Mouse (Mus musculus): ENCODE data around the gene Myo9b.

DNA sequence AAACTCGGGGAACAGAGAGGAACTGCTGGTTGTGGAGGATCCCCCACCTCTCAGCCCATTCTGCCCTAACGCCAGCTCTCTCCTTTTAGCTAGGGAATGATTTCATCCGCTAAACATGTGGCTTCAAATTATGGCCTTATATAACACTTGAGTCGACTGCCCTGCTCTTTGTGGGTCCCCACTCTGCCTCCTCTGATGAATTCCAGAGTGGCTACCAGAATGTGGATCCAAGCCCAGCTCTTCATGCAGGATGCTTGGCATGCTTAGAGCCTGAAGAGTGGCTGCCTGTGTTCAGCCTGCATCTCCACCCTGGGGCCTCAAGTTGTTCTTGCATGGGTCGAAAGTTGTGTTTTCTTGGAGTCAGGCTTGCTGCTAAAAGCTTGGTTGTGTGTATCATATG is 10.1 kb downstream of the Myo9b start:
- no peak for TF ChIP-seq CTCF (IDR thresholded peaks at IDR 0.05; ENCODE audit: low read depth, low read length)
- TF ChIP-seq POLR2A (IDR thresholded peaks at IDR 0.05; ENCODE audit: extremely low read depth, insufficient read depth, low read length): no peak
